8 mouse cellular contexts compared by ENCODE assay signal in the genomic region with DNA sequence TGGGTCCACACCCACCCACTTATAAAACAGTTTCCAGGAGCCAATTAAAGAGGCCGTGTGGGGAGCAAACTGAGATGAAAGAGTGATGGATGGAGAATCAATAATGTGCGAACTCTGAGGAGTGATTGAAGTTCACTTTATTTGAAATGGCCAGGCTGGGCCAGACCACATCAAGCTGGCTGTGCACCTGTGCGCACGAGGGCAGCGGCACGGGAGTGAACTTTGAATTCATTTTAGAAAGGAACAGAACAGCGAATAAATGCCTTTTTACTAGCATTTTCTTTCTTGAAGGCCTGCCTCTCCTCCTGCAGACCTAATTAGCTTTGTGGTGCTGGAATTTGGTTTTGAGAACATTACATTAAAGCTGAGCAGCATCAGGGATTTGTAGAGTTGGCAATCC.
DNase-seq lines count a peak whose midpoint lies in the region; ATAC-seq and TF ChIP-seq lines count a peak whose summit lies in the region.

No protein-coding gene starts in this region.

- no peaks in the 10 kb centered on the region for H3K9me3 ChIP-seq in forebrain, embryonic 11.5 days (ENCODE audit: control insufficient read depth, low read length)
- no peaks in the 10 kb centered on the region for H3K9me3 ChIP-seq in forebrain, embryonic 16.5 days (ENCODE audit: control insufficient read depth, low read length)
- H3K9me3 ChIP-seq in E14TG2a.4 (ENCODE audit: low read length) = no peaks in the 10 kb centered on the region
- no peaks in the 10 kb centered on the region for H3K9me3 ChIP-seq in hindbrain, embryonic 14.5 days (ENCODE audit: control insufficient read depth, low read length)
- no peaks in the 10 kb centered on the region for H3K9me3 ChIP-seq in limb, embryonic 10.5 days (replicated peaks)

- no peak for TF ChIP-seq CTCF in E14TG2a.4 (conservative IDR thresholded peaks at IDR 0.05; ENCODE audit: low read length)

- ATAC-seq in forebrain, embryonic 11.5 days (replicated peaks; ENCODE audit: low FRiP score) = no peak
- no peak for ATAC-seq in forebrain, embryonic 16.5 days
- ATAC-seq in hindbrain, embryonic 14.5 days (ENCODE audit: low FRiP score) = no peak

- no peaks in the 10 kb centered on the region for H3K36me3 ChIP-seq in forebrain, embryonic 11.5 days (ENCODE audit: control insufficient read depth, insufficient read depth, low read length)
- H3K36me3 ChIP-seq in forebrain, embryonic 16.5 days (ENCODE audit: control insufficient read depth, insufficient read depth) = no peaks in the 10 kb centered on the region
- H3K36me3 ChIP-seq in E14TG2a.4 (ENCODE audit: insufficient read depth, low read length) = 0 out of 2 replicates have a peak, but pooled peaks cover 6% of the 10 kb centered on the region
- no peaks in the 10 kb centered on the region for H3K36me3 ChIP-seq in hindbrain, embryonic 14.5 days (replicated peaks; ENCODE audit: control insufficient read depth, insufficient read depth)
- H3K36me3 ChIP-seq in limb, embryonic 10.5 days = no peaks in the 10 kb centered on the region

- no peak overlapping the region for H3K9ac ChIP-seq in forebrain, embryonic 11.5 days (ENCODE audit: low read length)
- no peak overlapping the region for H3K9ac ChIP-seq in forebrain, embryonic 16.5 days (replicated peaks; ENCODE audit: low read depth, low read length)
- H3K9ac ChIP-seq in hindbrain, embryonic 14.5 days = 0 out of 2 replicates have a peak overlapping the region, but pooled peaks have one; percentile 38

- H3K4me3 ChIP-seq in forebrain, embryonic 11.5 days (ENCODE audit: low read depth, low read length) = no peak overlapping the region
- no peak overlapping the region for H3K4me3 ChIP-seq in forebrain, embryonic 16.5 days (replicated peaks; ENCODE audit: low read length)
- H3K4me3 ChIP-seq in E14TG2a.4 (replicated peaks; ENCODE audit: low read length) = peak overlapping the region; percentile 8
- no peak overlapping the region for H3K4me3 ChIP-seq in hindbrain, embryonic 14.5 days (replicated peaks; ENCODE audit: low read length)
- peak overlapping the region; percentile 34; the same call in 1 of the 2 replicates for H3K4me3 ChIP-seq in limb, embryonic 10.5 days

- peak overlapping the region; percentile 57; the same call in 1 of the 2 replicates for H3K27ac ChIP-seq in forebrain, embryonic 11.5 days (ENCODE audit: low read depth, low read length)
- H3K27ac ChIP-seq in forebrain, embryonic 16.5 days (ENCODE audit: low read length) = no peak overlapping the region
- no peak overlapping the region for H3K27ac ChIP-seq in hindbrain, embryonic 14.5 days
- H3K27ac ChIP-seq in limb, embryonic 10.5 days = peak overlapping the region; percentile 81

- no peak for DNase-seq in forebrain, embryonic 11.5 days (ENCODE audit: low spot score)
- DNase-seq in hindbrain, embryonic 14.5 days (ENCODE audit: low spot score) = no peak
- DNase-seq in limb, embryonic 10.5 days (ENCODE audit: low spot score) = peak; percentile 41
- no peak for DNase-seq in cerebellum, postnatal 36 days
- DNase-seq in cerebellum, postnatal 10 days = no peak
- DNase-seq in frontal cortex, adult 2 months (ENCODE audit: extremely low spot score in 1 of 2, low spot score in 1 of 2) = no peak

- H3K4me2 ChIP-seq in forebrain, embryonic 11.5 days (ENCODE audit: low read depth, low read length, severe bottlenecking) = no peak overlapping the region
- no peak overlapping the region for H3K4me2 ChIP-seq in forebrain, embryonic 16.5 days (ENCODE audit: low read length)
- no peak overlapping the region for H3K4me2 ChIP-seq in hindbrain, embryonic 14.5 days (replicated peaks)

- no peaks in the 10 kb centered on the region for H3K27me3 ChIP-seq in forebrain, embryonic 11.5 days (ENCODE audit: control insufficient read depth, insufficient read depth, low read length)
- no peaks in the 10 kb centered on the region for H3K27me3 ChIP-seq in forebrain, embryonic 16.5 days (replicated peaks; ENCODE audit: control insufficient read depth, insufficient read depth, low read length)
- H3K27me3 ChIP-seq in E14TG2a.4 (ENCODE audit: insufficient read depth, low read length) = no peaks in the 10 kb centered on the region
- H3K27me3 ChIP-seq in hindbrain, embryonic 14.5 days (ENCODE audit: control insufficient read depth, insufficient read depth, low read length) = no peaks in the 10 kb centered on the region
- no peaks in the 10 kb centered on the region for H3K27me3 ChIP-seq in limb, embryonic 10.5 days (ENCODE audit: low read depth, poor library complexity, severe bottlenecking)

- 20% methylated on average over 7 of the region's 7 CpGs for WGBS in forebrain, embryonic 11.5 days
- WGBS in forebrain, embryonic 16.5 days = 16% methylated on average over 7 of the region's 7 CpGs
- WGBS in hindbrain, embryonic 14.5 days = 40% methylated on average over 7 of the region's 7 CpGs
- WGBS in limb, embryonic 10.5 days = 14% methylated on average over 7 of the region's 7 CpGs

- H3K4me1 ChIP-seq in forebrain, embryonic 11.5 days (replicated peaks; ENCODE audit: control insufficient read depth, insufficient read depth, low read length) = peaks cover 34% of the 10 kb centered on the region
- H3K4me1 ChIP-seq in forebrain, embryonic 16.5 days (replicated peaks; ENCODE audit: control insufficient read depth, insufficient read depth, low read length) = peaks cover 33% of the 10 kb centered on the region
- H3K4me1 ChIP-seq in E14TG2a.4 (replicated peaks; ENCODE audit: low read depth, low read length) = peaks cover 88% of the 10 kb centered on the region
- peaks cover 25% of the 10 kb centered on the region for H3K4me1 ChIP-seq in hindbrain, embryonic 14.5 days (replicated peaks; ENCODE audit: control insufficient read depth, insufficient read depth, low read length)
- H3K4me1 ChIP-seq in limb, embryonic 10.5 days = peaks cover 69% of the 10 kb centered on the region

Comparison
In these comparisons a context has a peak if more than half of its experiments do, and no peak if none do; other contexts are left out.
1. H3K27ac ChIP-seq: peak in forebrain, embryonic 11.5 days (single experiment) and limb, embryonic 10.5 days (single experiment); none in forebrain, embryonic 16.5 days (single experiment) and hindbrain, embryonic 14.5 days (single experiment).
2. H3K4me3 ChIP-seq: peak in E14TG2a.4 (single experiment) and limb, embryonic 10.5 days (single experiment); none in forebrain, embryonic 11.5 days (single experiment), forebrain, embryonic 16.5 days (single experiment) and hindbrain, embryonic 14.5 days (single experiment).